ENCODE assay signal across 20 mouse cellular contexts in the genomic region with DNA sequence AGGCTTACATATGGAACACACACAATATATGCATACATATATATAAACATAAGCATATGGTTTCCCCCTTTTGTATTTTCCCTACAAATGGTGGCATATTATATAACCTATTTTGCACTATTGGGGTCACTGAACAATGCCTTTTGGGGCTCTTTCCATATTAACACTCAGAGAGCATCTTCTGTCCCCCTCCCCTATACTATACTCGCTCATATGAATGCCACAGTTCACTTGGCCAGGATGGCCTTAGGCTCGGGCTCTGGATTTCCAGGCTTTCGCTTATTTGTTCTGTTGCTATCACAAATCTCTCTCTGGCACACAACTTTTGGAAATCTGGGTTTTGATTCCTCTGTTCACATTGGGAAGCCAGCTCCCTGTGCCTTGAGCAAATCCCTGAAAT.
DNase-seq lines count a peak whose midpoint lies in the region; ATAC-seq and TF ChIP-seq lines count a peak whose summit lies in the region.
"Had no signal": no experiment of that assay in that cellular context is flagged by ENCODE, and none has a peak within 500 bp of the region (broad histone marks: within the 10 kb centered on the region; RNA-seq: fewer than 3 reads in every experiment).

No protein-coding gene starts in this region.

- H3K36me3 ChIP-seq in hindbrain, embryonic 11.5 days (ENCODE audit: control insufficient read depth, insufficient read depth, low read length), result no peaks in the 10 kb centered on the region
- H3K36me3 ChIP-seq in hindbrain, embryonic 10.5 days, result 0 out of 2 replicates have a peak, but pooled peaks cover under 1% of the 10 kb centered on the region
- H3K36me3 ChIP-seq in stomach, embryonic 14.5 days (ENCODE audit: control insufficient read depth, insufficient read depth, low read length), result no peaks in the 10 kb centered on the region
- no peaks in the 10 kb centered on the region for H3K36me3 ChIP-seq in stomach, postnatal 0 days (ENCODE audit: control insufficient read depth, insufficient read depth, low read length)
- H3K36me3 ChIP-seq in limb, embryonic 10.5 days, result no peaks in the 10 kb centered on the region
- H3K36me3 ChIP-seq: limb, embryonic 12.5 days; liver, embryonic 13.5 days; midbrain, embryonic 12.5 days had no signal

- no peaks in the 10 kb centered on the region; the same call in 1 of the 2 replicates for H3K9me3 ChIP-seq in hindbrain, embryonic 11.5 days (ENCODE audit: control insufficient read depth, low read length)
- peaks cover 7% of the 10 kb centered on the region for H3K9me3 ChIP-seq in hindbrain, embryonic 10.5 days
- peaks cover 3% of the 10 kb centered on the region; the same call in 1 of the 2 replicates for H3K9me3 ChIP-seq in stomach, embryonic 14.5 days (ENCODE audit: control insufficient read depth, low read depth, low read length)
- no peaks in the 10 kb centered on the region for H3K9me3 ChIP-seq in stomach, postnatal 0 days (ENCODE audit: control insufficient read depth, low read length)
- H3K9me3 ChIP-seq in limb, embryonic 10.5 days (replicated peaks), result no peaks in the 10 kb centered on the region
- H3K9me3 ChIP-seq: liver, embryonic 13.5 days had no signal

- WGBS in hindbrain, embryonic 11.5 days, result 84% methylated on average over 3 of the region's 3 CpGs
- WGBS in hindbrain, embryonic 10.5 days, result 89% methylated on average over 3 of the region's 3 CpGs
- 73% methylated on average over 3 of the region's 3 CpGs for WGBS in stomach, embryonic 14.5 days
- WGBS in stomach, postnatal 0 days, result 66% methylated on average over 3 of the region's 3 CpGs
- WGBS in limb, embryonic 10.5 days, result 89% methylated on average over 3 of the region's 3 CpGs

- no peak for TF ChIP-seq EP300 in stomach, postnatal 0 days (optimal IDR thresholded peaks at IDR 0.05)

- TF ChIP-seq CTCF in stomach, postnatal 0 days (IDR thresholded peaks at IDR 0.05; ENCODE audit: low read depth), result no peak

- no peak overlapping the region; the same call in 1 of the 2 replicates for H3K27ac ChIP-seq in hindbrain, embryonic 11.5 days (ENCODE audit: low read depth, low read length)
- no peak overlapping the region for H3K27ac ChIP-seq in hindbrain, embryonic 10.5 days
- H3K27ac ChIP-seq in stomach, embryonic 14.5 days (ENCODE audit: low read length), result peak overlapping the region; percentile 28; the same call in 1 of the 2 replicates
- H3K27ac ChIP-seq in stomach, postnatal 0 days (replicated peaks), result no peak overlapping the region
- peak overlapping the region; percentile 82 for H3K27ac ChIP-seq in limb, embryonic 10.5 days
- H3K27ac ChIP-seq: layer of hippocampus, adult 2 months; limb, embryonic 12.5 days; liver, embryonic 13.5 days; midbrain, embryonic 12.5 days had no signal

- H3K4me2 ChIP-seq in hindbrain, embryonic 11.5 days (replicated peaks; ENCODE audit: low read depth, low read length), result no peak overlapping the region
- H3K4me2 ChIP-seq in stomach, embryonic 14.5 days (replicated peaks; ENCODE audit: low read depth, low read length), result no peak overlapping the region
- H3K4me2 ChIP-seq in stomach, postnatal 0 days (replicated peaks; ENCODE audit: low read depth), result no peak overlapping the region
- H3K4me2 ChIP-seq: heart, embryonic 11.5 days; liver, embryonic 13.5 days; midbrain, embryonic 12.5 days had no signal

- no peak overlapping the region for H3K9ac ChIP-seq in hindbrain, embryonic 11.5 days (ENCODE audit: low read depth, low read length)
- H3K9ac ChIP-seq in stomach, embryonic 14.5 days (replicated peaks; ENCODE audit: low read depth, low read length), result no peak overlapping the region
- no peak overlapping the region for H3K9ac ChIP-seq in stomach, postnatal 0 days (ENCODE audit: low read length)
- H3K9ac ChIP-seq: limb, embryonic 12.5 days; liver, embryonic 13.5 days; midbrain, embryonic 12.5 days had no signal

- H3K27me3 ChIP-seq in hindbrain, embryonic 11.5 days (ENCODE audit: control insufficient read depth, insufficient read depth, low read length), result no peaks in the 10 kb centered on the region
- H3K27me3 ChIP-seq in hindbrain, embryonic 10.5 days (ENCODE audit: insufficient read depth, poor library complexity, severe bottlenecking), result no peaks in the 10 kb centered on the region
- H3K27me3 ChIP-seq in stomach, embryonic 14.5 days (ENCODE audit: control insufficient read depth, insufficient read depth, low read length), result no peaks in the 10 kb centered on the region
- H3K27me3 ChIP-seq in stomach, postnatal 0 days (ENCODE audit: control insufficient read depth, insufficient read depth, low read length), result no peaks in the 10 kb centered on the region
- no peaks in the 10 kb centered on the region for H3K27me3 ChIP-seq in limb, embryonic 10.5 days (ENCODE audit: low read depth, poor library complexity, severe bottlenecking)
- H3K27me3 ChIP-seq: limb, embryonic 12.5 days; liver, embryonic 13.5 days; midbrain, embryonic 12.5 days had no signal

- 0 out of 2 replicates have a peak, but pooled peaks have one; percentile 49 for ATAC-seq in hindbrain, embryonic 11.5 days (ENCODE audit: low FRiP score)
- no peak for ATAC-seq in stomach, embryonic 14.5 days (ENCODE audit: insufficient number of reproducible peaks, insufficient read depth, low FRiP score, low read depth)
- no peak for ATAC-seq in stomach, postnatal 0 days (ENCODE audit: low FRiP score, low TSS enrichment)
- ATAC-seq: intestine, embryonic 16.5 days had no signal

- DNase-seq in hindbrain, embryonic 11.5 days (ENCODE audit: low spot score), result no peak
- DNase-seq in hindbrain, embryonic 10.5 days (ENCODE audit: low spot score), result no peak
- no peak for DNase-seq in stomach, postnatal 0 days (ENCODE audit: low spot score)
- DNase-seq in limb, embryonic 10.5 days (ENCODE audit: low spot score), result no peak
- no peak for DNase-seq in thymus, postnatal 14 days
- no peak for DNase-seq in spleen, postnatal 4 days (ENCODE audit: low spot score in 2 of 2)
- DNase-seq: adrenal gland, adult 2 months; cerebellum, adult 11 months; cerebellum, adult 9-11 months; kidney, postnatal 25 days; layer of hippocampus, postnatal 36 days; liver, embryonic 13.5 days; lung, adult 2 months; lung, postnatal 14 days had no signal

- H3K4me3 ChIP-seq in hindbrain, embryonic 11.5 days (ENCODE audit: low read depth, low read length), result no peak overlapping the region
- no peak overlapping the region for H3K4me3 ChIP-seq in hindbrain, embryonic 10.5 days
- no peak overlapping the region for H3K4me3 ChIP-seq in stomach, embryonic 14.5 days (ENCODE audit: low read depth, low read length)
- no peak overlapping the region for H3K4me3 ChIP-seq in stomach, postnatal 0 days (ENCODE audit: low read depth, low read length)
- no peak overlapping the region for H3K4me3 ChIP-seq in limb, embryonic 10.5 days
- H3K4me3 ChIP-seq: layer of hippocampus, adult 2 months; limb, embryonic 12.5 days; liver, embryonic 13.5 days; midbrain, embryonic 12.5 days had no signal

- no peaks in the 10 kb centered on the region for H3K4me1 ChIP-seq in hindbrain, embryonic 11.5 days (replicated peaks; ENCODE audit: control insufficient read depth, insufficient read depth, low read length)
- H3K4me1 ChIP-seq in hindbrain, embryonic 10.5 days (replicated peaks), result peaks cover 12% of the 10 kb centered on the region
- peaks cover 9% of the 10 kb centered on the region; the same call in 1 of the 2 replicates for H3K4me1 ChIP-seq in stomach, embryonic 14.5 days (ENCODE audit: control insufficient read depth, insufficient read depth, low read length)
- no peaks in the 10 kb centered on the region for H3K4me1 ChIP-seq in stomach, postnatal 0 days (replicated peaks; ENCODE audit: control insufficient read depth, insufficient read depth)
- peaks cover 24% of the 10 kb centered on the region for H3K4me1 ChIP-seq in limb, embryonic 10.5 days
- H3K4me1 ChIP-seq: liver, embryonic 13.5 days had no signal

Comparison
In these comparisons a context has a peak if more than half of its experiments do, and no peak if none do; other contexts are left out.
1. H3K27ac ChIP-seq: peak in stomach, embryonic 14.5 days (single experiment) and limb, embryonic 10.5 days (single experiment); none in hindbrain, embryonic 11.5 days (single experiment), hindbrain, embryonic 10.5 days (single experiment) and stomach, postnatal 0 days (single experiment).